Mouse (Mus musculus): ENCODE data around the gene Lin7a.

Gene Lin7a

DNA sequence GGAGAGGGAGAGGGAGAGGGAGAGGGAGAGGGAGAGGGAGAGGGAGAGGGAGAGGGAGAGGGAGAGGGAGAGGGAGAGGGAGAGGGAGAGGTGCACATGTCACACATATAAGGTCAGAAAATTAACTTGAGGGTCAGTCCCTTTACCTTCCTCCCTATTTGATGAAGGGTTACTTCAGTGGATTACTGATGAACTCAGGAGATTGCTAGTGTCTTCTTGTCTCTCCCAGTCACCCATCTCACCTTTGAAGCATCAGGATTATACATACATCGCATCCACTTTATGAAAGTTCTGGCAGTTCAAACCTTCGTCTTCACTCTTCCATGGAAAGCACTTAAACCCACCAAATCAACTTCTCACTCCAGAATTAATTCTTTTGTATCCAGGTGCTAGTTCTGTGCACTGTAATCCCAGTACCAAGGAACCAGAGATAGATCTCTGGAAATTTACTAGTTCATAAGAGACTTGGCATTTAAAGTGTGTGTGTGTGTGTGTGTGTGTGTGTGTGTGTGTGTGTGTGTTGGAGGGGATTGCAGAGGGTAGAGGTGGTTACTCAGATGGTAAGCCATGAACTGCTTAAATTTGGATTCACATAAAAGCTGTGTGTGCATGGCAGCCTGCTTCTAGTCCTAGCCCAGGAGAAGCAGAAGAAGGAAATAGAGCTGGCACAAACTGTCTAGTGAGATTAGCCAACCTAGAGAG, 19.5 kb upstream of the Lin7a start:
- in situ Hi-C loops (cut with MboI, MseI): no loop called here

DNA sequence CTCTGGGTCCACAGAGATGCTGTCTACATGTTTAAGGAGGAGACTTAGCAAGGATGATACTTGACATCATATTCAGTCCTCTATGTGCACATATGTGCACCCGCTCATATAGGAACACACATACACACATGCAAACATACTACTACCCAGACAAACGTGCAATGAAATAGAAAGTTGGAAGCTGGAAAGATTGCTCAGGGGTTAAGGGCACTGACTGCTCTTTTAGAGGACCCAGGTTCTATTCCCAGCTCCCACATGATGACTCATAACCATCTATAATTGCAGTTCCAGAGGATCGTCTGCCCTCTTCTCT, 19.0 kb upstream of the Lin7a start:
- in situ Hi-C loops (cut with MboI, MseI): no loop called here

DNA sequence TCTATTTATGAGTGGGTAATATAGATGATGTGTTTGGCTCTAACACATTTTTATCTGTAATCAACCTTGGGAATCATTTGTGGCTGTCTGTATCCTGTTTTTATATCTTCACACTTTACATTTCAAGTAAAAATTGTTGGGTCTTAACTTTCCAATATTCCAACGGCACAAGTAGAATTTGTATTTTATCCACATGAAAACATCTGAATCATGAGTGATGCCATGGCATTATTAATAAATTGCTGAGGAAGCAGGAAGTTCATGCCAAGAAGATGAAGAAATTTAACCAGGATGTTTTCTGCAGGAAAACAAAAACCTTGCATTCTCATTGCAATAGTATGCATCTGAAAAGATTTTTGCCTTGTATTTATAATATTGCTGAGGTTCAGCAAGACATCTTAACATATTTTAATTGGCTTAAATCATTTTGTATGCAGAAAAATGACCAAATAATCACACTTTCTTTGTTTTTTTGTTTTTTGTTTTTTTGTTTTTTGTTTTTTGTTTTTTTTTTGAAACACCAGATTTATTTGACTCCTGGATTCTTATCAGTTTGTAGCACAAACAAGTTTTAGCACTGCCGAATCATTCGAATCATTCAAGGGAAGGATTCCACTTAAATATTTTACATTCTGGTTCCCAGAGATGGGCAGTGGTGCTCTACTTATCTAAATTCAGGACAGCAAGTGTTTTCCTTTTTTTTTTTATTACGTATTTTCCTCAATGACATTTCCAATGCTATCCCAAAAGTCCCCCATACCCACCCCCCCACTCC, 18.1 kb upstream of the Lin7a start:
- in situ Hi-C loops (cut with MboI, MseI): no loop called here

DNA sequence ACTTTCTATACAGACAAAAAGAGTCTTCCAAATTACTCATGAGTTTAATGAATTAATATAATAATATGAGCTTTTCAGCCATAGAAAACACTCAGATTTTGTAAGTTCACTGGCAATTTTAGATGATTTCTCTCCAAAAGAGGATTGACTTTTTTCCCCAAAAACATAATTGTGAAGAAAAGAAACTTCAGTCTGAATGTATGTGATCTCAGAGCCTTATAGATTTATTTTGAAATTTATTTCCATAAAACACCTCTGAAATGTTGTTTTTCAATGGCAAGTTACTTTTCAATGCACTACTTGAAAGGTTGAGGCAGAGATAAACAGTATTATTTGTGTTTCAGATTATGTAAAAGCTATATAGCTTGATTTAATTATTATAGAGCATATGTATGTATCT, 16.8 kb upstream of the Lin7a start:
- in situ Hi-C loops (cut with MboI, MseI): no loop called here

DNA sequence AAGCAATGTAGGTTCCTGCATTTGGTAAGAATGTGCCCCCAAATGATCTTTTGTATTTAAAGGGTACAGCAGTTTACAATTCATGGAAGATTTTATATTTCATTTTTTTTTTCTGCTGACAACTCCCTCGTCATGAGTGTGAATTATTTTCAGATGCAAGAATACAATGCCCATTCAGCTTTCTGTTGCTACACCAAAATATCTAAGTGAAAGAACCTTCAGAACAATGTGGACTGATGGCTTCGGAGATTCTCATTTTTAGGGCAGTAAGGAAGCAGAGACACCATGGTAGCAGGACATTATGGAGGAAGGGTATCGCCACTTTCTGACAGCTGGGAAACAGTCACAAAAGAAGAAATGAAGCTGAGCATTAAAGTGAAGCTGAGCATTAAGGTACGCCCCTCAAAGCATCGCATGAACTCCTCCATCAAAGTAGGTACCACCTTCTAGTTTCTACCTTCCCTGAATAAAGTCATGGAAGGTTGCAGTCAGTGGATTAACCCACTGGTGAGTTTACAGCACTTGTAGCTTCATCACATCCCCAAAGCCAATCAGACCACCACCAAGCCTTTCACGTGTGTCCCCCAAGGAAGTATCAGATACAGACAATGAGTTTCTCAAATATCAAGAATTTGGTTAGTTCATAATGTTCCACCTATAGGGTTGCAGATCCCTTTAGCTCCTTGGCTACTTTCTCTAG, 16.0 kb upstream of the Lin7a start:
- in situ Hi-C loops (cut with MboI, MseI): no loop called here

DNA sequence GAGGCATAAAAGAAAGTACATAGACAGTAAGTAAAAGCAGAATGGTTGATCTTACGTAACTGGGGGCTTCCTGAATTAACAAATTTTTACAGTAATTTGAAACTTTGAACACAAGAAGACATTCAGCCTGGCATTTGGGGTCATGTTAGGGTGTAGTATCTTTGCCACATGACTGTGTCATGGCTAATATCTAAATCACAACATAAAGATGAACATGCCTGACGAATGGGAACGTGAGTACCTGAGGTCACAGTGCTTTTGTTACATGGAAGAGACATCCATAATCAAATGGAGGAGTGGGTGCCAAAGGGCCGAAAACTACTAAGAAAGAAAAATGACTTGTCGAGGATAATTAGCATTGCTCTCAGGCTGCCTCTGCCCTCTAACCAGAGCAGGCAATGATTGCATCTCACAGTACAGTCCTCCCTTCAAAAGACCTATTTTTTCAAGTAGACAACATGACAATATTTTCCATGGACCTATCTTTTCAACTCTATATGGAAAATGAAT, 15.0 kb upstream of the Lin7a start:
- in situ Hi-C loops (cut with MboI, MseI): no loop called here

DNA sequence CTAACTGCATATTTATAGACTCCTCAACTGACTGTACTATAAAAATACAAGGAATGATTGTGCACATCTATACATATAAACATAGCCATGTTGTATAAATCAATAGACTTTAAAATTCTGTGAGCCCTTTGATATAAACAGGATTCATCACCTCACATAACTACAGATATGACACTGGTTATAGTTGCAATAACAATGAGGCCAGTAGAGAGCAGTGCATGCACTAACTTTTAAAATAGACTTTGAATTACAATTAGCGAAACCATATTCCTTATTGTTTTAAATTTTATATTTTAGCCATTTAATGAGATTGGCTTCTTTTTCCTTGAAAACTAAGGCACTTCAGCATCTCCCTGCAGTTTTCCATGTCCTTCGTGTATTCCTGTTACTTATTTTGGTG, 11.1 kb upstream of the Lin7a start:
- in situ Hi-C loops (cut with MboI, MseI): no loop called here

DNA sequence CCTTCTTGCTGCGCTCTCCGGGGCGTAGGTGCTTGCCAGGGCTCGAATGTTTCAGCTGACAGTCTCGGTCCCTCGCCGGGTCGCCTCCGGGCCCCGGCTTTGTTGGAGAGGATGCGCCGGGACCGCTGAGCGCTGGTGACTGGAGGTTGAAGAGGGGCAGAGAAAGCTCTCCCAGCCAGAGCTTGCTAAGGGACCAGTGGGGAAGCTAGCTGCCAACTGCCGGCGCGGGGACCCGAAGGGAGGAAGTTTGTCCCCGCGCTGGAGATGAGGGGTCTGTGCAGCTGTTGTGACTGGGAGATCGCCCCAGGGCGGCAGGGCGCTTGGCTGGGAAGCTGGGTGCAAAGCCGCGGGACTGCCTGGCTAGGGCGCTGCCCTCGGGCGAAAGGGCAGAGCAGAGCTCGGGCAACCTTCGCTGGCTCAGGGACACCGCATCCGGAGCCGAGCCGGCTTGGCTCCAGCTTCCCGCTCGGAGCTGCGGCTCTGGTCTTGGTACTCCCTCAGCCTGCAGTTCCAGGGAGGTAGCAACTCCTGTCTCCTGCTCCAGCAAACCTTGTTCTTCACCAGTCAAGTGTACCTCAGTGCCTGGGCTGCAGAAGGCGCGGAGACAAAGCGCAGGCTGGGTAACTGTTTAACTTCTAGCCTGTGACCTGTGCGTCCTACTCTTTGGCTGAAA, 781 bp downstream of the Lin7a start:
- in situ Hi-C loops (cut with MboI, MseI): no loop called here

DNA sequence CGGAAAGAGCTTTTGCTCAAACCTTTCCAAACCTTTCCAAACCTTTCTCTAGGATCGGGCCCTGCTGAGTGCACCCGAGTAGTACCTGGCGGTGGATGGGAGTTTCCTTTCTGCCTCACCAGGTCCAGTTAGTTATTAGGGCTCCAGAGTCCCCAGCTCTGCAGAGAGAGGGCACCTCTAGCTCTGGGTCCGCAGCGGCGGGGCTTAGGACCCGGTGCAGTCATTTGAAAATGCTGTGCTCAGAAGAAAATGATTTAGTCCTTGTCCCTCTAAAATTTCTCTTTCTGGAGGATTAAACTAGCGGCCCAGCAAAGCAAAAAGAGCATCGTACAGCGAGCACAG, 1.3 kb downstream of the Lin7a start:
- in situ Hi-C loops (cut with MboI, MseI): no loop called here

DNA sequence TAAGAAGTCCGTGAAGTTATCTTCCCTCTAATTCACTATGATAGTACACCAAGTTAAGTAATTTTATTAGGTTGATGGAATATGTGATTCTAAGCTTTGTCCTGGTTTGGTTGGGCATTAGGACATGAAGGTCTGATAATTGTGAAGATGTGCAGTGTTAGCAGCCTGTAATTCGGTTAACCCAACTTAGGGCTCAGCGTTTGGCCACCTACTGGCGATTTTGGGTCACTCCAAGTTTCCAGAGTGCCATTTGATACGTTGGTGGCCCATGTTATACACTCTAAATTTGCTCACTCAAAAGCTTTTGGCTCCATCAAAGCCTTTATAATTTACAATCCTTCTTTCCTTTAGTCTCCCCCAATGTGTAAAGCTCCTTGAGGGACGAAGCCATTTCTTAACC, 2.4 kb downstream of the Lin7a start:
- in situ Hi-C loops (cut with MboI, MseI): no loop called here

DNA sequence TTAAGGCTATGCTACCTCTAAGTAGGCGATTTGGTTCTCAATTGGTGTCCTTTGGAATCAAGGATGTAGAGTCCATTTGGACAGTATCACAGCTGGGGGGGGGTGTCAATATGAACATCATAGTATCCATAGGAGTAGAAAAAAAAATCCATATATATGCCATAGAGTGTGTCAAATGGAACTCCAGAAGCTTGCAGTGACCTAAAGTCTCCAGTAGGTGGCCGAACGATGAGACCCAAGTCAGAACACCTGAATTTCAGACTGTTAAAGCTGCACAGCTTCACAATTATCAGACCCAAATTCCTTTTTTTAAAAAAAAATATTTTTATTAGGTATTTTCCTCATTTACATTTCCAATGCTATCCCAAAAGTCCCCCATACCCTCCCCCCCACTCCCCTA, 3.3 kb downstream of the Lin7a start:
- in situ Hi-C loops (cut with MboI, MseI): no loop called here

DNA sequence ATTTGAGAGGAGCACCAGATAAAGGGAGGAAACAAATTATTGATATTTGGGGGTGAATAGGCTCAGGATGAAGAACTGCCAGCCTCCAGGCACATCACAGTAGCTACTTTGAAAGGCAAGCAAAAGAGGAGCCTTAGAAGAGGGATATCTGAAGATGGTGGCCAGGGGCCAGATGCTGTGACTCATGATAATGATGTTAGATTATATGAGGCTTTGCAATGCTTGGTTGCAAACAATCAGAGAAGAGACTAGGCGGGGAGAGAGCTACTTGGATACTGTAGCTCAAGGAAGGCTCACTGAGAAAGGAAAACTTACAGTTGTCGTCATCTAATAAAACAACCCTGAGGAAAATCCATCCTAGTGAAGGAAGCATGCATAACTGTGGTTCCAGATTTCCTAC, 5.2 kb downstream of the Lin7a start:
- in situ Hi-C loops (cut with MboI, MseI): no loop called here

DNA sequence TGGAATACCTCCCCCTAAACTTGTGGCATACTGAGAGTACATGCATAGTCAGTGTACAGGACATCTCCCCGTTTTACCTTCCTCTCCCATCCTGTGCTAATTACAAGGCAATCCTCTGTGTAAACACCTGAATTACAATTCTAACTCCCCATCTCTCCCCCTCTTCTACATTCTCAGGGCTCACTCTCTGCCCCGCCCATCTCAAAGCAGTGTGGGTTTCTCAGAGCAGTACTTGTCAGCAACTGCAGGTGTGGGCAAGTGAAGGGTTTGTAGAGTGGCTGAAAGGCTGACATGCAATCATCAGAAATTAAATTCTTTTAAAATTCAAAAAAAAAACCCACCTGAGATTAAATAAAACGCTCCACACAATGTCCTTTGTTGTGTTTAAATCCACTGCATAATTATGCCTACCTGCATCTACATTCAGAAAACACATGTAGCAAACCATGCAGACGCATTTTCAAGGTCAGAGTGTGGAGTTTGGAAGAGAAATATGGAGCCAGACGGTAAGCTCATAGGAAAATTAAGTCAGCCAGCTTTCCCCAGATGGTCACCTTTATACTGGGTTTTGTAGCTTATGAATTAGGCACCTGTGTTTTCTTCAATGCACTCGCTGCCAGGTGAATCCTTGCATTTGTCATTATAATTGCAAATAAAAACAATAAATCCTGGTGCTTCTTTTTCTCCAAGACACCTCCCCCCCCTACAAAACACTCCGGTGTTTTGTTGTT, 22.6 kb downstream of the Lin7a start:
- in situ Hi-C loops (cut with MboI, MseI): no loop called here

DNA sequence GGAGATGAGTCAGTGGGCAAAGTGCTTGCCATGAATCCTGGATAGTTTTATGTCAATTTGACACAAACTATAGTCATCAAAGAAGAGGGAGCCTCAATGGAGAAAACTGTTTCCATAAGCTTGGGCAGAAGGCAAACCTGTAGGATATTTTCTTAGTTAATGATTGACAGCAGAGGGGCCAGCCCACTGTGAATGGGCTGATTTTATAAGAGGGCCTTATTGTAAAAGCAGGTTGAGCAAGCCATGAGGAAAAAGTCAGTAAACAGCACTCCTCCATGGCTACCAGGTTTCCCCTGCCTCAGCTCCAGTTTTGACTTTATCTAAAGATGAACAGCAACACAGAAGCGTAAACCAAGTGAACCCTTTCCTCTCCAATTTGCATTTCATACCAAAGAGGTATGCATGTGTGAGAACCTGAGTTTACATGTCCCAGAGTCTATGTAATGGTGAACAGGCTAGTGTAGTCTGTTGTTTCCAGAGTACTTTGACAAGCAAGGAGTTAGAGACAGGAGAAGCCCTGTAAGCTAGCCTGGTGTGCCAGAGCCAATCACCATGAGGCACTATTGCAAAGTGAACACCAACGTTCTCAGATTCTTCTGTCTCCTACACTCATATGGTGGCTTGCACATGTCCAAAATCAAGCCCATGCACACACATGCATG, 29.2 kb downstream of the Lin7a start:
- in situ Hi-C loops (cut with MboI, MseI): no loop called here

DNA sequence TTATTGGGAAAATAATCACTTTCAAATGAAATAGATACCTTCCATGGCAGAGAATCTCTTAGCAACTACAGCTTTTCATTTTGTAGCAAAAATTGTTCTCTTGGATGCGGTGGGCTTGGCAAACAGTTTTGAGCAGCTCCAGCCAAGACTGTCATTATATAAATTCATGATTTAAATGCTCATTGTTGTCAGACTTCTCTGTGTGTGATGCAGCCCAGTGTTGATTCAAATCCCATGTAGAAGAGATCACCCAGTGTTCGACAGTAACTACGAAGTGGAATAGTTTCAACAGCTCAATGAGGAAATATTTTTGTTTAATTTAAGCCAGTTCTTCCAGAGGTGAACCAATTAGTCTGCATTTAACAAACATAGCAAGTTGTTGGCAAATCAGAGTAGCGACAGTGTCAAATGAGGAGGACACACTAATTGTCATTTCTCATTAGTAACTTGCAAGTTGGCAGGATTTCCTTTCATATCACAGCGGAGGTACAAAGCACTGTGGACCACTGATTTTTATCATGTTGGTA, 39.5 kb downstream of the Lin7a start:
- in situ Hi-C loops (cut with MboI, MseI): no loop called here

DNA sequence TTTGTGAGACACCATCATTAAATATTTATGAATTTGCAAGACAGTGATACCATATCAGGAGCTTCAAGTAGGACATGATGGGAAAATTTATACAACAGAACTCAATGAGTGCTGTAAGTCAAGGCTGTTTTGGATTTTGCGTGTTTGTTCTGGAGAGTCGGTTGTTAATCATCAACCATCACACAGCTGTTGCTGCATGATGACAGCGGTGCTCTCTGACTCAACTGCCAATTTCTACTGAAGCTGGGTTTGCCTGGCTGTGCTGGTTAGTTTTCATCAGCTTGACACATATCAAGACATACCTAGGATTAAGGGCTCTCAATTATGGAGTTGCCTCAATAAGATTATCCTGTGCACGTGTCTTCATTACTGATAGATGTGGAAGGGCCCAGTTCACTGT, 41.1 kb downstream of the Lin7a start:
- in situ Hi-C loops (cut with MboI, MseI): no loop called here

DNA sequence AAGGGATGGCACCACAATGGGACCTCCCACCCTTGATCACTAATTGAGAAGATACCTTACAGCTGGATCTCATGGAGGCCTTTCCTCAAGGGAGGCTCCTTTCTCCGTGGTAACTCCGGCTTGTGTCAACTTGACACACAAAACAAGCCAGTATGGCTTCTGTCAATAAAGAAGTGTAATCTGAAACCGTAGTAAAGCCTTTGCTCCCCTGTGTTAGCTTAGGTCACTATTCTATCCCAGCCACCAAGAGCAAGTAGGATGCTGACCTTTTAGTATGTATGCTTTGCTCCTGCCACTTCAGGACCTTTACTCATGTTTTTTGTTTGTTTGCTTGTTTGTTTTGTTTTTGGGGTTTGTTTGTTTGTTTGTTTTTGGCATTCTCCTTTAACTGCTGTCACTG, 41.9 kb downstream of the Lin7a start:
- in situ Hi-C loops (cut with MboI, MseI): no loop called here

DNA sequence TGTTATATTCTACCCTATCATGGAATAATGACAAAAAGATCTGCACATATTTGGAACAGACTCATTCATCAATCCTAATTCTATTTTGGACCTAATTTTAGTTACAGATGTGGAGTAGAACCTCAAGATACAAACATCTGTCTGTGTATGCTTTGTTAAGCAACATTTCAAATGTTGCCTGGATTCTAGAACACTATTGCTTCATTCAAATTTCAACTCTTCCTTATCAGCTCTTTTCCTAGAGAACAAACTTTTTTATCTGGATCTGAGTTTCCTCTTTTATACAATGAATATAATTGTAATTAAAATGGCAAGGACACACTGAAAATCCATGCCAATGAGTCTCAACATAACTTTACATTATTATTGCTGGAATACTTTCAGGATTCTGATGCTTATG, 43.8 kb downstream of the Lin7a start:
- in situ Hi-C loops (cut with MboI, MseI): no loop called here

DNA sequence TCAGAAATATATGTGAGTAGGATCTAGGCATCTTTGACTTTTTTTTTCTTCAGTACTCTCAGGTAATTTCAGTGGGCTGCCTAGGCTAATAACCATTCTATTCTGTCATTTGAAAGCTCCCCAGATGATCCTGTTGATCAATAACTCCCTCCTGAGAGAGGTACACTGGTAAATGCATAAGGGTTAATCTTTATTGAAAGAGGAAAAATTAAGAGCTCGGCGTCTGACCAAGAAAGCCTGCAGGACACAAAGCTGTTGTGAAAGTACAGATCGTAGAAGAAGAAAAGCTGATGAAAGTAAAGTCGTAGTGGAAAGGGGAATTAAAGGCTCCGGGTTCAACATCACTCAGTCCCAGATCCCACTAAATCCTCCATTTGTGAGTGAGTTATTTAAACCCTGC, 44.2 kb downstream of the Lin7a start:
- in situ Hi-C loops (cut with MboI, MseI): no loop called here

DNA sequence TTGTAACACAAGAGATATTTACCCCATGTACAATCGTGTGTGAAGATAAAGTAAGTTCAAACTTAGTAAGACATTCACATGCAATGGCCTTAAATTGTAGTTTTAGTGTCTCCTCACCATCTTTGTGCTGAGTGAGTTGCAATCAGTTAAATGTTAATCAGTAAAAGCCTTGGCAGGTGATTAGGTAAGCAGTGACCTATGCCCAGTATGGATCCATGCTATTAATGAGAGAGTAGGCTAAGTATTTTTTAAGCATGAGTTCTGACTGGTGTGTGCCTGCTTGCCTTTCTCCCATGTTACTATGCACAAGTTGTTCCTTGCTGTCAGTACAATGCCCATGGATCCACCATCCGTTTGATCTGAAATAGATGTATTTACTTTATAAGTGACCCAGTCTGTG, 44.6 kb downstream of the Lin7a start:
- in situ Hi-C loops (cut with MboI, MseI): no loop called here

DNA sequence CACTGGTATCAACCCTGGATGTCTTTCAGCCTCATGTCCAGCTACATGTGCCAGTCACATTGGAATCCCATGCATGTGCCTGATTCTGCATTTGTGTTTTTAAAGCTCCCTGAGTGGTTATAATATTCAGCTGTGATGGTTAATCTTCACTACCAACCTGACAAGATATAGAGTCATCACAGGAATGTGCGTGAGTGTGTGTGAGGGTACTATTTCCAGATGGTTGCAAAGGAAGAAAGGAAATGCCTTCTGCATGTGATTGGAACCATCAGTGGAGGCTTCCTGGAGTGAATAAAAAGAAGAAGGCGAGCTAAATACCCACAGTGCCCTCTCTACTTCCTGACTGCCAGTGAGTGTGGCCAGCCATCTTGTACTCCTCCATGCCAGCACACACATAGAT, 48.2 kb downstream of the Lin7a start:
- in situ Hi-C loops (cut with MboI, MseI): no loop called here

Data from T-helper 2 cell (primary cell).